In the genomic region with DNA sequence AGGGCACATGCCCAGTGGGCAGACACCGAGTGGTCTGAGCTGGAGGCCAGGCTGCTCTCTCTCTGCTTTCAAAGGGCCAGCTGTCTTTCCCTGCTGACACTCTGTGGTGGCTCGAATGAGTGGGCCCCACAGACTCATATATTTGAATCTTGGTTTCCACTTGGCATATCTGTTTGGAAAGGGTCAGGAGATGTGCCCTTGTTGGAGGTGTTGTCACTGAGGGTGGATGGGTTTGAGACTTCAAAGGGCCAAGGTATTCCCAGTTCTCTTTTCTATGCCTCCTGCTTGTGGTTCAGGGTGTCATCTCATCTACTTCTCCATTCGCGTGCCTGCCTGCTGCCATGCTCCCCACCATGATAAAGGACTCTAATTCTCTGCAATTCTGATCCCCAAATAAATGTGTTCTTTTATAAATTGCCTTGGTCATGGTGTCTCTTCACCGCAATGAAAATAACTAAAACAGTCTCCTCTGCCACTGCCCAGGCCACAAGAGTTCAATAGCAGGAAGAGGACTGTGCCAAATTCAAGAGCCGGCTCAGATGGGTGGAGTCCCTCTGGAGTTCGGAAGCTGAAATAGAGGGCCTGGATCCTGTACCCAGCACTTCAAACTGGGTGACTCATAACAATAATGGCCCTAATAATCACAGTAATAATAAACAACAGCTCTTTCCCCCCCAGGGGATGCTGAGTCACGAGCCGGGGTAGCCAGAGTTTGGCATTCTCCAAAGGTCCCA, we compare ENCODE assay signal across 11 mouse cellular contexts. TPM values are rescaled to one million over a fixed set of nuclear protein-coding genes. Genes with fewer than 3 reads are reported as not detected.
DNase-seq lines count a peak whose midpoint lies in the region; ATAC-seq and TF ChIP-seq lines count a peak whose summit lies in the region.
"Had no signal": no experiment of that assay in that cellular context is flagged by ENCODE, and none has a peak within 500 bp of the region (broad histone marks: within the 10 kb centered on the region; RNA-seq: fewer than 3 reads in every experiment).

No protein-coding gene starts in this region.

- no peak overlapping the region for H3K4me3 ChIP-seq in liver, postnatal 0 days (ENCODE audit: low read depth, low read length)
- no peak overlapping the region for H3K4me3 ChIP-seq in midbrain, embryonic 13.5 days (replicated peaks)
- H3K4me3 ChIP-seq: limb, embryonic 15.5 days; neural tube, embryonic 12.5 days had no signal

- peaks cover 11% of the 10 kb centered on the region for H3K4me1 ChIP-seq in liver, postnatal 0 days (ENCODE audit: insufficient read depth)
- peaks cover 6% of the 10 kb centered on the region for H3K4me1 ChIP-seq in midbrain, embryonic 13.5 days (replicated peaks)

- no peak for TF ChIP-seq EP300 in liver, postnatal 0 days (IDR thresholded peaks at IDR 0.05; ENCODE audit: low read depth)

- DNase-seq in 3134 (ENCODE audit: extremely low read depth, insufficient read length, low spot score) (peak; percentile 80), 3T3-L1 (ENCODE audit: low read depth, low spot score) (peak; percentile 96)
- DNase-seq in gastrocnemius, adult 8-10 months (ENCODE audit: low spot score in 2 of 2), result peak; percentile 59 to 72
- DNase-seq in liver, postnatal 0 days, result no peak
- DNase-seq in ovary, postnatal 14 days (ENCODE audit: low spot score), result no peak
- DNase-seq in cerebellum, postnatal 10 days, result no peak
- DNase-seq: thymus, adult 2 months had no signal

- WGBS in liver, postnatal 0 days (ENCODE audit: insufficient replicate concordance), result 54% methylated on average over 9 of the region's 9 CpGs
- WGBS in midbrain, embryonic 13.5 days, result 80% methylated on average over 9 of the region's 9 CpGs

- no peak overlapping the region for H3K4me2 ChIP-seq in liver, postnatal 0 days (ENCODE audit: low read depth, low read length)
- H3K4me2 ChIP-seq in midbrain, embryonic 13.5 days (replicated peaks), result no peak overlapping the region
- H3K4me2 ChIP-seq: hindbrain, embryonic 14.5 days; limb, embryonic 15.5 days; neural tube, embryonic 12.5 days had no signal

- peaks cover 16% of the 10 kb centered on the region for H3K36me3 ChIP-seq in liver, postnatal 0 days (replicated peaks; ENCODE audit: insufficient read depth, low read length)
- H3K36me3 ChIP-seq in midbrain, embryonic 13.5 days, result peaks cover 20% of the 10 kb centered on the region

- no peaks in the 10 kb centered on the region for H3K9me3 ChIP-seq in liver, postnatal 0 days (ENCODE audit: low read length)
- no peaks in the 10 kb centered on the region for H3K9me3 ChIP-seq in midbrain, embryonic 13.5 days
- H3K9me3 ChIP-seq: limb, embryonic 15.5 days; neural tube, embryonic 12.5 days had no signal

- peak overlapping the region; percentile 48; the same call in 1 of the 2 replicates for H3K27ac ChIP-seq in liver, postnatal 0 days (ENCODE audit: low read depth)
- H3K27ac ChIP-seq in midbrain, embryonic 13.5 days, result no peak overlapping the region
- H3K27ac ChIP-seq: hindbrain, embryonic 14.5 days; limb, embryonic 15.5 days; neural tube, embryonic 12.5 days had no signal

- H3K27me3 ChIP-seq in liver, postnatal 0 days (ENCODE audit: insufficient read depth, low read length), result no peaks in the 10 kb centered on the region
- H3K27me3 ChIP-seq in midbrain, embryonic 13.5 days, result no peaks in the 10 kb centered on the region
- H3K27me3 ChIP-seq: limb, embryonic 15.5 days; neural tube, embryonic 12.5 days had no signal

- TF ChIP-seq CTCF in liver, postnatal 0 days (IDR thresholded peaks at IDR 0.05; ENCODE audit: low read depth), result no peak

- no peak overlapping the region for H3K9ac ChIP-seq in liver, postnatal 0 days (replicated peaks)
- H3K9ac ChIP-seq in midbrain, embryonic 13.5 days (replicated peaks), result no peak overlapping the region
- H3K9ac ChIP-seq: hindbrain, embryonic 14.5 days; limb, embryonic 15.5 days; neural tube, embryonic 12.5 days had no signal

- ATAC-seq in liver, postnatal 0 days, result no peak
- no peak for ATAC-seq in midbrain, embryonic 13.5 days

RNA-seq across cellular contexts. Expression of a gene that starts 3.7 kb away (rescaled TPM):
- total RNA-seq in gastrocnemius, adult 8-10 months (2022), result 1 to 10 TPM; 4.9 to 6.0 (median 5.8) TPM
- 4.5 and 5.4 TPM in 2 replicates for polyA plus RNA-seq in liver, postnatal 0 days (2015; fragmentation: Nextera tagmentation; extraction: Ambion mirVana)
- 11.5 and 12.2 TPM in 2 replicates for polyA plus RNA-seq in midbrain, embryonic 13.5 days (2015; fragmentation: Nextera tagmentation; extraction: Ambion mirVana)

RNA-seq across cellular contexts. Expression of a gene that starts 15.0 kb away (rescaled TPM):
- total RNA-seq in gastrocnemius, adult 8-10 months (2022), result 100 to 1,000 TPM in 3 of 4 experiments, 10 to 100 TPM in 1; 95.0 to 132 (median 111) TPM
- 81.1 and 84.1 TPM in 2 replicates for polyA plus RNA-seq in liver, postnatal 0 days (2015; fragmentation: Nextera tagmentation; extraction: Ambion mirVana)
- 233 TPM in 2 replicates for polyA plus RNA-seq in midbrain, embryonic 13.5 days (2015; fragmentation: Nextera tagmentation; extraction: Ambion mirVana)

RNA-seq across cellular contexts. Expression of a gene that starts 30.8 kb away (rescaled TPM):
- 10 to 100 TPM; 40.7 to 51.5 (median 47.0) TPM for total RNA-seq in gastrocnemius, adult 8-10 months (2022)
- polyA plus RNA-seq in liver, postnatal 0 days (2015; fragmentation: Nextera tagmentation; extraction: Ambion mirVana), result 1.4 and 1.5 TPM in 2 replicates
- polyA plus RNA-seq in midbrain, embryonic 13.5 days (2015; fragmentation: Nextera tagmentation; extraction: Ambion mirVana), result 20.1 and 20.2 TPM in 2 replicates

RNA-seq across cellular contexts. Expression of a gene that starts 43.0 kb away (rescaled TPM):
- 10 to 100 TPM; 13.0 to 15.6 (median 14.3) TPM for total RNA-seq in gastrocnemius, adult 8-10 months (2022)
- polyA plus RNA-seq in liver, postnatal 0 days (2015; fragmentation: Nextera tagmentation; extraction: Ambion mirVana), result 8.3 and 9.5 TPM in 2 replicates
- polyA plus RNA-seq in midbrain, embryonic 13.5 days (2015; fragmentation: Nextera tagmentation; extraction: Ambion mirVana), result 33.4 and 40.7 TPM in 2 replicates

RNA-seq across cellular contexts. Expression of a gene that starts 43.0 kb away (rescaled TPM):
- total RNA-seq in gastrocnemius, adult 8-10 months (2022), result 1 to 10 TPM in 1 of 4 experiments, under 1 TPM in 3; 0.15 to 2.5 (median 0.34) TPM
- polyA plus RNA-seq in liver, postnatal 0 days (2015; fragmentation: Nextera tagmentation; extraction: Ambion mirVana), result 0.40 and 0.61 TPM in 2 replicates
- 1.6 and 1.8 TPM in 2 replicates for polyA plus RNA-seq in midbrain, embryonic 13.5 days (2015; fragmentation: Nextera tagmentation; extraction: Ambion mirVana)

Comparison
In these comparisons a context has a peak if more than half of its experiments do, and no peak if none do; other contexts are left out.
1. DNase-seq: peak in 3134 (single experiment), 3T3-L1 (single experiment) and gastrocnemius, adult 8-10 months (2 of 2); none in liver, postnatal 0 days (single experiment), ovary, postnatal 14 days (single experiment) and cerebellum, postnatal 10 days (0 of 2).